Mouse (Mus musculus) granulocyte monocyte progenitor cell, adult 5-6 weeks (primary cell): Measurements from ENCODE around the gene Tns3. TPM values are rescaled to one million over a fixed set of nuclear protein-coding genes. Genes with fewer than 3 reads are reported as not detected.
A peak's percentile ranks its signal among the peaks of the same experiment; 100 is the strongest.

Experiments
- ATAC-seq: replicated peaks from 2 replicates; pipeline ENCODE4 v1.8.0; 2016; ENCODE audit warnings: mild to moderate bottlenecking, moderate TSS enrichment, inconsistent platforms; ENCODE audit not compliant: poor library complexity, severe bottlenecking
- total RNA-seq, 2 experiments: library from RNA; stranded (forward) in 1 of 2; stranded (reverse) in 1 of 2; fragments of 200-712, 200-1000 nt in 1 of 2; fragments of >200 nt in 1 of 2; fragmentation: Nextera tagmentation in 1 of 2; gene quantifications; 2 replicates each; pipeline ENCODE4 v1.2.3; 2014 to 2017

The Tns3 gene
- total RNA-seq, 2 experiments from 2014 or later, result 13.1 to 26.9 TPM

- no peak for ATAC-seq
Observed at GRCm38 (mm10) chr11:8493931-8494490, 170.3 kb downstream of the Tns3 start.

GRCm38 (mm10) chr11:8492332-8492731 is 172.0 kb downstream of the Tns3 start:
- ATAC-seq, result no peak

- ATAC-seq, result no peak
Observed at GRCm38 (mm10) chr11:8488248-8488647, 176.1 kb downstream of the Tns3 start.

- no peak for ATAC-seq
Observed at GRCm38 (mm10) chr11:8486552-8486951, 177.8 kb downstream of the Tns3 start.

GRCm38 (mm10) chr11:8484538-8484937 is 179.8 kb downstream of the Tns3 start:
- no peak for ATAC-seq

- ATAC-seq, result no peak
Observed at GRCm38 (mm10) chr11:8482721-8483120, 181.6 kb downstream of the Tns3 start.

GRCm38 (mm10) chr11:8481962-8482361 is 182.4 kb downstream of the Tns3 start:
- no peak for ATAC-seq

- ATAC-seq, result no peak
Observed at GRCm38 (mm10) chr11:8481529-8481928, 182.8 kb downstream of the Tns3 start.

GRCm38 (mm10) chr11:8479858-8480257 is 184.5 kb downstream of the Tns3 start:
- ATAC-seq, result no peak

GRCm38 (mm10) chr11:8479313-8479712 is 185.0 kb downstream of the Tns3 start:
- ATAC-seq, result no peak

GRCm38 (mm10) chr11:8473616-8474015 is 190.7 kb downstream of the Tns3 start:
- ATAC-seq, result no peak

- ATAC-seq, result no peak
Observed at GRCm38 (mm10) chr11:8472439-8472838, 191.9 kb downstream of the Tns3 start.

GRCm38 (mm10) chr11:8471535-8471934 is 192.8 kb downstream of the Tns3 start:
- ATAC-seq, result no peak

GRCm38 (mm10) chr11:8469537-8469936 is 194.8 kb downstream of the Tns3 start:
- no peak for ATAC-seq

- peak; percentile 67 for ATAC-seq
Observed at GRCm38 (mm10) chr11:8468161-8469091, 195.9 kb downstream of the Tns3 start.

- ATAC-seq, result no peak
Observed at GRCm38 (mm10) chr11:8467403-8468160, 196.8 kb downstream of the Tns3 start.

- ATAC-seq, result no peak
Observed at GRCm38 (mm10) chr11:8463866-8464265, 200.5 kb downstream of the Tns3 start.

GRCm38 (mm10) chr11:8462827-8463405 is 201.4 kb downstream of the Tns3 start:
- ATAC-seq, result no peak

GRCm38 (mm10) chr11:8460835-8461234 is 203.5 kb downstream of the Tns3 start:
- no peak for ATAC-seq

GRCm38 (mm10) chr11:8457951-8458350 is 206.4 kb downstream of the Tns3 start:
- no peak for ATAC-seq
